Mouse (Mus musculus): ENCODE results near the gene C4bp. TPM values are rescaled to one million over a fixed set of nuclear protein-coding genes. Genes with fewer than 3 reads are reported as not detected.
A peak's percentile ranks its signal among the peaks of the same experiment; 100 is the strongest.

C4bp gene
- polyA plus RNA-seq (2015; fragmentation: Nextera tagmentation; extraction: Ambion mirVana), result not detected in 2 replicates

- no peaks in the 10 kb centered on the region for H3K9me3 ChIP-seq (ENCODE audit: control insufficient read depth, low read length)
- ATAC-seq (ENCODE audit: low read depth), result no peak
- no peak within 1 kb of the TSS for H3K4me2 ChIP-seq (ENCODE audit: low read depth, low read length)
- H3K9ac ChIP-seq (ENCODE audit: low read length), result no peak within 1 kb of the TSS
- no peak within 1 kb of the TSS for H3K27ac ChIP-seq (ENCODE audit: low read length)
- H3K36me3 ChIP-seq (ENCODE audit: control insufficient read depth, insufficient read depth, low read length), result no peaks in the 10 kb centered on the region
- no peaks in the 10 kb centered on the region for H3K27me3 ChIP-seq (ENCODE audit: control insufficient read depth, insufficient read depth, low read depth, low read length)
- 10% methylated on average over 3 of the region's 3 CpGs for WGBS
- H3K4me1 ChIP-seq (replicated peaks; ENCODE audit: control insufficient read depth, insufficient read depth, low read length), result peaks cover 5% of the 10 kb centered on the region; the same call in 1 of the 2 replicates
- H3K4me3 ChIP-seq (ENCODE audit: low read length), result no peak within 1 kb of the TSS
Measured at GRCm38 (mm10) chr1:130661454-130661853, at the start of gene C4bp. Gene C4bp (minus strand): TSS chr1:130661632.

GRCm38 (mm10) chr1:130710283-130711080, 49.0 kb upstream of the C4bp start:
- Histone ChIP-seq H3K9ac (ENCODE audit: low read length) (no peak overlapping the region), H3K4me2 (ENCODE audit: low read depth, low read length) (no peak overlapping the region), H3K4me1 (replicated peaks; ENCODE audit: control insufficient read depth, insufficient read depth, low read length) (peaks cover 5% of the 10 kb centered on the region; the same call in 1 of the 2 replicates), H3K4me3 (ENCODE audit: low read length) (no peak overlapping the region), H3K9me3 (ENCODE audit: control insufficient read depth, low read length) (no peaks in the 10 kb centered on the region), H3K27me3 (ENCODE audit: control insufficient read depth, insufficient read depth, low read depth, low read length) (no peaks in the 10 kb centered on the region), H3K36me3 (ENCODE audit: control insufficient read depth, insufficient read depth, low read length) (peaks cover 8% of the 10 kb centered on the region), H3K27ac (ENCODE audit: low read length) (no peak overlapping the region)
- ATAC-seq (ENCODE audit: low read depth), result no peak
- WGBS, result 83% methylated on average over 22 of the region's 22 CpGs

GRCm38 (mm10) chr1:130703613-130704012, 42.2 kb upstream of the C4bp start:
- ATAC-seq (ENCODE audit: low read depth), result 0 out of 2 replicates have a peak, but pooled peaks have one; percentile 5
- 67% methylated on average over 2 of the region's 2 CpGs for WGBS
- Histone ChIP-seq H3K9me3 (ENCODE audit: control insufficient read depth, low read length) (no peaks in the 10 kb centered on the region), H3K4me3 (ENCODE audit: low read length) (no peak overlapping the region), H3K9ac (ENCODE audit: low read length) (no peak overlapping the region), H3K27me3 (ENCODE audit: control insufficient read depth, insufficient read depth, low read depth, low read length) (no peaks in the 10 kb centered on the region), H3K4me2 (ENCODE audit: low read depth, low read length) (no peak overlapping the region), H3K4me1 (replicated peaks; ENCODE audit: control insufficient read depth, insufficient read depth, low read length) (no peaks in the 10 kb centered on the region), H3K36me3 (ENCODE audit: control insufficient read depth, insufficient read depth, low read length) (peaks cover 27% of the 10 kb centered on the region; the same call in 1 of the 2 replicates), H3K27ac (ENCODE audit: low read length) (no peak overlapping the region)

GRCm38 (mm10) chr1:130701976-130702375, 40.5 kb upstream of the C4bp start:
- Histone ChIP-seq H3K27ac (ENCODE audit: low read length) (no peak overlapping the region), H3K27me3 (ENCODE audit: control insufficient read depth, insufficient read depth, low read depth, low read length) (no peaks in the 10 kb centered on the region), H3K4me2 (ENCODE audit: low read depth, low read length) (no peak overlapping the region), H3K4me1 (replicated peaks; ENCODE audit: control insufficient read depth, insufficient read depth, low read length) (no peaks in the 10 kb centered on the region), H3K9ac (ENCODE audit: low read length) (no peak overlapping the region), H3K4me3 (ENCODE audit: low read length) (no peak overlapping the region), H3K36me3 (ENCODE audit: control insufficient read depth, insufficient read depth, low read length) (peaks cover 26% of the 10 kb centered on the region; the same call in 1 of the 2 replicates), H3K9me3 (ENCODE audit: control insufficient read depth, low read length) (no peaks in the 10 kb centered on the region)
- WGBS, result 93% methylated on average over 11 of the region's 11 CpGs
- no peak for ATAC-seq (ENCODE audit: low read depth)

- H3K9me3 ChIP-seq (ENCODE audit: control insufficient read depth, low read length), result no peaks in the 10 kb centered on the region
- H3K4me1 ChIP-seq (replicated peaks; ENCODE audit: control insufficient read depth, insufficient read depth, low read length), result no peaks in the 10 kb centered on the region
- H3K27me3 ChIP-seq (ENCODE audit: control insufficient read depth, insufficient read depth, low read depth, low read length), result no peaks in the 10 kb centered on the region
- peaks cover 23% of the 10 kb centered on the region; the same call in 1 of the 2 replicates for H3K36me3 ChIP-seq (ENCODE audit: control insufficient read depth, insufficient read depth, low read length)
- no peak for ATAC-seq (ENCODE audit: low read depth)
- no peak overlapping the region for H3K27ac ChIP-seq (ENCODE audit: low read length)
- H3K4me3 ChIP-seq (ENCODE audit: low read length), result no peak overlapping the region
- no peak overlapping the region for H3K9ac ChIP-seq (ENCODE audit: low read length)
- WGBS, result 87% methylated on average over 10 of the region's 10 CpGs
- no peak overlapping the region for H3K4me2 ChIP-seq (ENCODE audit: low read depth, low read length)
Measured at GRCm38 (mm10) chr1:130699937-130700633, 38.7 kb upstream of the C4bp start.

GRCm38 (mm10) chr1:130698601-130699000, 37.2 kb upstream of the C4bp start:
- ATAC-seq (ENCODE audit: low read depth), result no peak
- H3K4me2 ChIP-seq (ENCODE audit: low read depth, low read length), result no peak overlapping the region
- WGBS, result 90% methylated on average over 5 of the region's 5 CpGs
- H3K36me3 ChIP-seq (ENCODE audit: control insufficient read depth, insufficient read depth, low read length), result peaks cover 23% of the 10 kb centered on the region; the same call in 1 of the 2 replicates
- H3K4me3 ChIP-seq (ENCODE audit: low read length), result no peak overlapping the region
- H3K9me3 ChIP-seq (ENCODE audit: control insufficient read depth, low read length), result no peaks in the 10 kb centered on the region
- H3K27ac ChIP-seq (ENCODE audit: low read length), result no peak overlapping the region
- H3K9ac ChIP-seq (ENCODE audit: low read length), result no peak overlapping the region
- H3K27me3 ChIP-seq (ENCODE audit: control insufficient read depth, insufficient read depth, low read depth, low read length), result no peaks in the 10 kb centered on the region
- H3K4me1 ChIP-seq (replicated peaks; ENCODE audit: control insufficient read depth, insufficient read depth, low read length), result no peaks in the 10 kb centered on the region

GRCm38 (mm10) chr1:130683905-130684304, 22.5 kb upstream of the C4bp start:
- H3K4me2 ChIP-seq (ENCODE audit: low read depth, low read length), result no peak overlapping the region
- H3K9ac ChIP-seq (ENCODE audit: low read length), result no peak overlapping the region
- no peak overlapping the region for H3K27ac ChIP-seq (ENCODE audit: low read length)
- no peaks in the 10 kb centered on the region for H3K27me3 ChIP-seq (ENCODE audit: control insufficient read depth, insufficient read depth, low read depth, low read length)
- no peaks in the 10 kb centered on the region for H3K4me1 ChIP-seq (replicated peaks; ENCODE audit: control insufficient read depth, insufficient read depth, low read length)
- H3K4me3 ChIP-seq (ENCODE audit: low read length), result no peak overlapping the region
- no peak for ATAC-seq (ENCODE audit: low read depth)
- H3K9me3 ChIP-seq (ENCODE audit: control insufficient read depth, low read length), result 0 out of 2 replicates have a peak, but pooled peaks cover 2% of the 10 kb centered on the region
- WGBS, result 33% methylated on average over 1 of the region's 1 CpGs
- no peaks in the 10 kb centered on the region for H3K36me3 ChIP-seq (ENCODE audit: control insufficient read depth, insufficient read depth, low read length)

- Histone ChIP-seq H3K4me3 (ENCODE audit: low read length) (no peak overlapping the region), H3K4me1 (replicated peaks; ENCODE audit: control insufficient read depth, insufficient read depth, low read length) (no peaks in the 10 kb centered on the region), H3K9ac (ENCODE audit: low read length) (no peak overlapping the region), H3K9me3 (ENCODE audit: control insufficient read depth, low read length) (no peaks in the 10 kb centered on the region), H3K27ac (ENCODE audit: low read length) (no peak overlapping the region), H3K4me2 (ENCODE audit: low read depth, low read length) (no peak overlapping the region), H3K27me3 (ENCODE audit: control insufficient read depth, insufficient read depth, low read depth, low read length) (no peaks in the 10 kb centered on the region), H3K36me3 (ENCODE audit: control insufficient read depth, insufficient read depth, low read length) (no peaks in the 10 kb centered on the region)
- ATAC-seq (ENCODE audit: low read depth), result no peak
- 68% methylated on average over 6 of the region's 6 CpGs for WGBS
Measured at GRCm38 (mm10) chr1:130681656-130682413, 20.4 kb upstream of the C4bp start.

GRCm38 (mm10) chr1:130681075-130681474, 19.6 kb upstream of the C4bp start:
- Histone ChIP-seq H3K9me3 (ENCODE audit: control insufficient read depth, low read length) (no peaks in the 10 kb centered on the region), H3K4me2 (ENCODE audit: low read depth, low read length) (no peak overlapping the region), H3K4me1 (replicated peaks; ENCODE audit: control insufficient read depth, insufficient read depth, low read length) (no peaks in the 10 kb centered on the region), H3K27ac (ENCODE audit: low read length) (no peak overlapping the region), H3K36me3 (ENCODE audit: control insufficient read depth, insufficient read depth, low read length) (no peaks in the 10 kb centered on the region), H3K4me3 (ENCODE audit: low read length) (no peak overlapping the region), H3K27me3 (ENCODE audit: control insufficient read depth, insufficient read depth, low read depth, low read length) (no peaks in the 10 kb centered on the region), H3K9ac (ENCODE audit: low read length) (no peak overlapping the region)
- WGBS, result 59% methylated on average over 2 of the region's 2 CpGs
- no peak for ATAC-seq (ENCODE audit: low read depth)
